Mouse (Mus musculus): ENCODE results near the gene Pllp. TPM values are rescaled to one million over a fixed set of nuclear protein-coding genes. Genes with fewer than 3 reads are reported as not detected.

Pllp gene
- polyA plus RNA-seq, 1 experiment from 2014 or later = not detected

GRCm38 (mm10) chr8:94735426-94736094, 39.5 kb upstream of the Pllp start:
- H3K4me2 ChIP-seq (ENCODE audit: low read length) = peak overlapping the region; percentile 35
- no peak for ATAC-seq (ENCODE audit: insufficient number of reproducible peaks, insufficient read depth, low FRiP score, low read depth)

GRCm38 (mm10) chr8:94734735-94735350, 38.8 kb upstream of the Pllp start:
- no peak overlapping the region for H3K27ac ChIP-seq (replicated peaks in 1 of 2; ENCODE audit: control insufficient read depth in 1 of 2, insufficient read depth in 1 of 2, low read depth in 2 of 2, low read length in 2 of 2)

More at GRCm38 (mm10) chr8:94735426-94736094, 39.5 kb upstream of the Pllp start:
- H3K36me3 ChIP-seq (ENCODE audit: control insufficient read depth, insufficient read depth, low read length) = no peaks in the 10 kb centered on the region
- H3K9ac ChIP-seq (ENCODE audit: low read length) = no peak overlapping the region
- no peak overlapping the region for H3K4me3 ChIP-seq (ENCODE audit: control insufficient read depth in 1 of 2, insufficient read depth in 1 of 2, low read depth in 1 of 2, low read length in 2 of 2)
- H3K4me1 ChIP-seq (ENCODE audit: control insufficient read depth in 2 of 2, insufficient read depth in 2 of 2, low read length in 2 of 2) = peaks cover 0 to 4% of the 10 kb centered on the region in 2 experiments; a peak in 2 of 4 replicates
- WGBS = 42% methylated on average over 5 of the region's 5 CpGs
- no peaks in the 10 kb centered on the region for H3K27me3 ChIP-seq (ENCODE audit: control insufficient read depth, insufficient read depth, low read length)
- no peaks in the 10 kb centered on the region for H3K9me3 ChIP-seq (ENCODE audit: control insufficient read depth, low read length)
- no peak overlapping the region for H3K27ac ChIP-seq (replicated peaks in 1 of 2; ENCODE audit: control insufficient read depth in 1 of 2, insufficient read depth in 1 of 2, low read depth in 2 of 2, low read length in 2 of 2)

GRCm38 (mm10) chr8:94733821-94734465, 37.9 kb upstream of the Pllp start:
- Histone ChIP-seq H3K4me2 (ENCODE audit: low read length) (no peak overlapping the region), H3K27ac (replicated peaks in 1 of 2; ENCODE audit: control insufficient read depth in 1 of 2, insufficient read depth in 1 of 2, low read depth in 2 of 2, low read length in 2 of 2) (no peak overlapping the region), H3K9ac (ENCODE audit: low read length) (no peak overlapping the region), H3K27me3 (ENCODE audit: control insufficient read depth, insufficient read depth, low read length) (no peaks in the 10 kb centered on the region), H3K4me3 (ENCODE audit: control insufficient read depth in 1 of 2, insufficient read depth in 1 of 2, low read depth in 1 of 2, low read length in 2 of 2) (no peak overlapping the region), H3K4me1 (ENCODE audit: control insufficient read depth in 2 of 2, insufficient read depth in 2 of 2, low read length in 2 of 2) (peaks cover 0 to 4% of the 10 kb centered on the region in 2 experiments; a peak in 2 of 4 replicates), H3K9me3 (ENCODE audit: control insufficient read depth, low read length) (no peaks in the 10 kb centered on the region), H3K36me3 (ENCODE audit: control insufficient read depth, insufficient read depth, low read length) (no peaks in the 10 kb centered on the region)
- 52% methylated on average over 5 of the region's 5 CpGs for WGBS
- ATAC-seq (ENCODE audit: insufficient number of reproducible peaks, insufficient read depth, low FRiP score, low read depth) = no peak

More at GRCm38 (mm10) chr8:94734735-94735350, 38.8 kb upstream of the Pllp start:
- no peaks in the 10 kb centered on the region for H3K36me3 ChIP-seq (ENCODE audit: control insufficient read depth, insufficient read depth, low read length)
- H3K27me3 ChIP-seq (ENCODE audit: control insufficient read depth, insufficient read depth, low read length) = no peaks in the 10 kb centered on the region
- no peak overlapping the region for H3K9ac ChIP-seq (ENCODE audit: low read length)
- no peaks in the 10 kb centered on the region for H3K9me3 ChIP-seq (ENCODE audit: control insufficient read depth, low read length)
- H3K4me2 ChIP-seq (ENCODE audit: low read length) = no peak overlapping the region
- H3K4me1 ChIP-seq (ENCODE audit: control insufficient read depth in 2 of 2, insufficient read depth in 2 of 2, low read length in 2 of 2) = peaks cover 0 to 4% of the 10 kb centered on the region in 2 experiments; a peak in 2 of 4 replicates
- WGBS = 82% methylated on average over 7 of the region's 7 CpGs
- ATAC-seq (ENCODE audit: insufficient number of reproducible peaks, insufficient read depth, low FRiP score, low read depth) = no peak
- H3K4me3 ChIP-seq (ENCODE audit: control insufficient read depth in 1 of 2, insufficient read depth in 1 of 2, low read depth in 1 of 2, low read length in 2 of 2) = no peak overlapping the region

GRCm38 (mm10) chr8:94729301-94729700, 33.2 kb upstream of the Pllp start:
- H3K4me3 ChIP-seq (ENCODE audit: control insufficient read depth in 1 of 2, insufficient read depth in 1 of 2, low read depth in 1 of 2, low read length in 2 of 2) = no peak overlapping the region
- H3K4me2 ChIP-seq (ENCODE audit: low read length) = no peak overlapping the region
- no peaks in the 10 kb centered on the region for H3K36me3 ChIP-seq (ENCODE audit: control insufficient read depth, insufficient read depth, low read length)
- H3K9ac ChIP-seq (ENCODE audit: low read length) = no peak overlapping the region
- 41% methylated on average over 4 of the region's 4 CpGs for WGBS
- H3K4me1 ChIP-seq (ENCODE audit: control insufficient read depth in 2 of 2, insufficient read depth in 2 of 2, low read length in 2 of 2) = peaks cover 0 to 4% of the 10 kb centered on the region in 2 experiments; a peak in 2 of 4 replicates
- ATAC-seq (ENCODE audit: insufficient number of reproducible peaks, insufficient read depth, low FRiP score, low read depth) = no peak
- no peaks in the 10 kb centered on the region for H3K27me3 ChIP-seq (ENCODE audit: control insufficient read depth, insufficient read depth, low read length)
- H3K9me3 ChIP-seq (ENCODE audit: control insufficient read depth, low read length) = no peaks in the 10 kb centered on the region
- no peak overlapping the region for H3K27ac ChIP-seq (replicated peaks in 1 of 2; ENCODE audit: control insufficient read depth in 1 of 2, insufficient read depth in 1 of 2, low read depth in 2 of 2, low read length in 2 of 2)

- H3K4me1 ChIP-seq (ENCODE audit: control insufficient read depth in 2 of 2, insufficient read depth in 2 of 2, low read length in 2 of 2) = no peaks in the 10 kb centered on the region
- WGBS = 65% methylated on average over 5 of the region's 5 CpGs
- no peak overlapping the region for H3K4me2 ChIP-seq (ENCODE audit: low read length)
- no peak for ATAC-seq (ENCODE audit: insufficient number of reproducible peaks, insufficient read depth, low FRiP score, low read depth)
- no peak overlapping the region for H3K27ac ChIP-seq (replicated peaks in 1 of 2; ENCODE audit: control insufficient read depth in 1 of 2, insufficient read depth in 1 of 2, low read depth in 2 of 2, low read length in 2 of 2)
- no peak overlapping the region for H3K9ac ChIP-seq (ENCODE audit: low read length)
- no peaks in the 10 kb centered on the region for H3K27me3 ChIP-seq (ENCODE audit: control insufficient read depth, insufficient read depth, low read length)
- H3K4me3 ChIP-seq (ENCODE audit: control insufficient read depth in 1 of 2, insufficient read depth in 1 of 2, low read depth in 1 of 2, low read length in 2 of 2) = no peak overlapping the region
- no peaks in the 10 kb centered on the region for H3K9me3 ChIP-seq (ENCODE audit: control insufficient read depth, low read length)
- H3K36me3 ChIP-seq (ENCODE audit: control insufficient read depth, insufficient read depth, low read length) = no peaks in the 10 kb centered on the region
Measured at GRCm38 (mm10) chr8:94725998-94726397, 29.9 kb upstream of the Pllp start.

GRCm38 (mm10) chr8:94716841-94717240, 20.8 kb upstream of the Pllp start:
- H3K9me3 ChIP-seq (ENCODE audit: control insufficient read depth, low read length) = no peaks in the 10 kb centered on the region
- H3K4me3 ChIP-seq (ENCODE audit: control insufficient read depth in 1 of 2, insufficient read depth in 1 of 2, low read depth in 1 of 2, low read length in 2 of 2) = no peak overlapping the region
- H3K27me3 ChIP-seq (ENCODE audit: control insufficient read depth, insufficient read depth, low read length) = no peaks in the 10 kb centered on the region
- no peak overlapping the region for H3K4me2 ChIP-seq (ENCODE audit: low read length)
- no peaks in the 10 kb centered on the region for H3K4me1 ChIP-seq (ENCODE audit: control insufficient read depth in 2 of 2, insufficient read depth in 2 of 2, low read length in 2 of 2)
- no peak overlapping the region for H3K9ac ChIP-seq (ENCODE audit: low read length)
- no peak overlapping the region for H3K27ac ChIP-seq (replicated peaks in 1 of 2; ENCODE audit: control insufficient read depth in 1 of 2, insufficient read depth in 1 of 2, low read depth in 2 of 2, low read length in 2 of 2)
- 92% methylated on average over 1 of the region's 1 CpGs for WGBS
- ATAC-seq (ENCODE audit: insufficient number of reproducible peaks, insufficient read depth, low FRiP score, low read depth) = no peak
- H3K36me3 ChIP-seq (ENCODE audit: control insufficient read depth, insufficient read depth, low read length) = no peaks in the 10 kb centered on the region

GRCm38 (mm10) chr8:94715871-94716270, 19.8 kb upstream of the Pllp start:
- Histone ChIP-seq H3K9ac (ENCODE audit: low read length) (no peak overlapping the region), H3K4me3 (ENCODE audit: control insufficient read depth in 1 of 2, insufficient read depth in 1 of 2, low read depth in 1 of 2, low read length in 2 of 2) (no peak overlapping the region), H3K9me3 (ENCODE audit: control insufficient read depth, low read length) (no peaks in the 10 kb centered on the region), H3K27ac (replicated peaks in 1 of 2; ENCODE audit: control insufficient read depth in 1 of 2, insufficient read depth in 1 of 2, low read depth in 2 of 2, low read length in 2 of 2) (no peak overlapping the region), H3K4me1 (ENCODE audit: control insufficient read depth in 2 of 2, insufficient read depth in 2 of 2, low read length in 2 of 2) (peaks cover 2 to 7% of the 10 kb centered on the region in 2 experiments; a peak in 2 of 4 replicates), H3K4me2 (ENCODE audit: low read length) (no peak overlapping the region), H3K27me3 (ENCODE audit: control insufficient read depth, insufficient read depth, low read length) (no peaks in the 10 kb centered on the region), H3K36me3 (ENCODE audit: control insufficient read depth, insufficient read depth, low read length) (no peaks in the 10 kb centered on the region)
- WGBS = 66% methylated on average over 3 of the region's 3 CpGs
- ATAC-seq (ENCODE audit: insufficient number of reproducible peaks, insufficient read depth, low FRiP score, low read depth) = no peak
